In the genomic region with DNA sequence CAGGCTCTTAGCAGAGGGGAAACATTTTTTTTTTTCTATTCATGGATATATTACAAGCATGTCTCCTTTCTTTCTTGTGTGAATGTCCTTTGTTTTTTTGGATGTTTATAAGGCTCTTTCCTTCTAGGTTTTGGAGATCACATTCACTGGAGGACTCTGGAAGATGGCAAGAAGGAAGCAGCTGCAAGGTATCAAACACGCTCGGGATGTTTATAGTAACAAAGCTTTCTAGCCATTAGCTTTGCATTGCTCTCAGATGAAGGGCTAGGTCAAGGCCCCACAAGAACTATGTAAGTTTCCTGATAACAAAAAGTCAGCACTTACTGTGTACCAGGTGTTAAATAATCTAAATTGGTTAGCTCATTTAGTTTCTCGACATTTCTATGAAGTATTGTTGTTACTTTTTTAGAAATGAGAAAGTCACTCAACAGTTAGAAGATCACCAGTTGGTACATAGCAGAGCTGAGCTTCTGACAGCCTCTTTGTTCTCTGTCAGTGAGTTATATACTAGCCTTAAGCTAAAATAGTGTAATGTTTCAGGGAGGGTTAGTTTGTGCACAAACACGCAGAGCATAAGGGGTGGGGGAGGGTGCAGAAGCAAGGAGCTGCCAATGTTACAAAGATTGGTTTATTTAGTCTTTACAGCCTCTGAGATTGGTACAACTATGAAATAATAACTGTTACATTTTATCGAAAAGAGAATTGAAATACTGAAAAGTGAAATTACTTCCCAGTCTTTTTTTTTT, we compare ENCODE assay signal across 20 mouse cellular contexts. TPM values are rescaled to one million over a fixed set of nuclear protein-coding genes. Genes with fewer than 3 reads are reported as not detected.
A peak's percentile ranks its signal among the peaks of the same experiment; 100 is the strongest.
DNase-seq lines count a peak whose midpoint lies in the region; ATAC-seq lines count a peak whose summit lies in the region.
"Had no signal": no experiment of that assay in that cellular context is flagged by ENCODE, and none has a peak within 500 bp of the region (broad histone marks: within the 10 kb centered on the region; RNA-seq: fewer than 3 reads in every experiment).

No protein-coding gene starts in this region.

- H3K4me2 ChIP-seq in kidney, embryonic 15.5 days = no peak overlapping the region
- H3K4me2 ChIP-seq in kidney, embryonic 16.5 days (replicated peaks; ENCODE audit: low read depth, low read length) = no peak overlapping the region
- H3K4me2 ChIP-seq in lung, embryonic 16.5 days (ENCODE audit: low read depth, low read length) = peak overlapping the region; percentile 35; the same call in 1 of the 2 replicates
- H3K4me2 ChIP-seq in intestine, embryonic 15.5 days (replicated peaks) = no peak overlapping the region
- no peak overlapping the region for H3K4me2 ChIP-seq in stomach, embryonic 15.5 days
- H3K4me2 ChIP-seq: forebrain, embryonic 13.5 days had no signal

- H3K27me3 ChIP-seq in kidney, embryonic 15.5 days = no peaks in the 10 kb centered on the region
- H3K27me3 ChIP-seq in kidney, embryonic 16.5 days (ENCODE audit: insufficient read depth, low read length) = no peaks in the 10 kb centered on the region
- no peaks in the 10 kb centered on the region for H3K27me3 ChIP-seq in lung, embryonic 16.5 days (ENCODE audit: control insufficient read depth, insufficient read depth, low read depth, low read length)
- no peaks in the 10 kb centered on the region for H3K27me3 ChIP-seq in intestine, embryonic 15.5 days (replicated peaks)
- no peaks in the 10 kb centered on the region for H3K27me3 ChIP-seq in stomach, embryonic 15.5 days (replicated peaks)
- H3K27me3 ChIP-seq: forebrain, embryonic 13.5 days; heart, embryonic 13.5 days; hindbrain, embryonic 15.5 days had no signal

- no peaks in the 10 kb centered on the region for H3K9me3 ChIP-seq in kidney, embryonic 15.5 days (replicated peaks)
- H3K9me3 ChIP-seq in kidney, embryonic 16.5 days (ENCODE audit: low read length) = no peaks in the 10 kb centered on the region
- H3K9me3 ChIP-seq in lung, embryonic 16.5 days (ENCODE audit: control insufficient read depth, low read length) = no peaks in the 10 kb centered on the region
- H3K9me3 ChIP-seq in intestine, embryonic 15.5 days = no peaks in the 10 kb centered on the region
- no peaks in the 10 kb centered on the region for H3K9me3 ChIP-seq in stomach, embryonic 15.5 days
- H3K9me3 ChIP-seq: forebrain, embryonic 13.5 days; G1E; heart, embryonic 13.5 days; hindbrain, embryonic 15.5 days had no signal

- no peak for ATAC-seq in kidney, embryonic 15.5 days (replicated peaks; ENCODE audit: low FRiP score)
- ATAC-seq in kidney, embryonic 16.5 days (ENCODE audit: low FRiP score, low TSS enrichment) = no peak
- ATAC-seq in lung, embryonic 16.5 days (ENCODE audit: low read depth) = peak; percentile 79
- ATAC-seq in intestine, embryonic 15.5 days = no peak
- ATAC-seq in stomach, embryonic 15.5 days (ENCODE audit: insufficient read depth, low FRiP score, low read depth) = no peak
- ATAC-seq: forebrain, embryonic 13.5 days; forebrain, postnatal 0 days had no signal

- WGBS in kidney, embryonic 15.5 days = 41% methylated on average over 5 of the region's 5 CpGs
- WGBS in kidney, embryonic 16.5 days = 49% methylated on average over 5 of the region's 5 CpGs
- 38% methylated on average over 5 of the region's 5 CpGs for WGBS in lung, embryonic 16.5 days
- WGBS in intestine, embryonic 15.5 days = 51% methylated on average over 5 of the region's 5 CpGs
- WGBS in stomach, embryonic 15.5 days = 33% methylated on average over 5 of the region's 5 CpGs

- peaks cover 13% of the 10 kb centered on the region for H3K36me3 ChIP-seq in kidney, embryonic 15.5 days
- H3K36me3 ChIP-seq in kidney, embryonic 16.5 days (ENCODE audit: insufficient read depth, low read length) = 0 out of 2 replicates have a peak, but pooled peaks cover 5% of the 10 kb centered on the region
- H3K36me3 ChIP-seq in lung, embryonic 16.5 days (ENCODE audit: control insufficient read depth, insufficient read depth, low read length) = no peaks in the 10 kb centered on the region
- no peaks in the 10 kb centered on the region for H3K36me3 ChIP-seq in intestine, embryonic 15.5 days
- H3K36me3 ChIP-seq in stomach, embryonic 15.5 days = no peaks in the 10 kb centered on the region

- no peak overlapping the region for H3K9ac ChIP-seq in kidney, embryonic 15.5 days
- no peak overlapping the region for H3K9ac ChIP-seq in kidney, embryonic 16.5 days (replicated peaks; ENCODE audit: low read length)
- no peak overlapping the region for H3K9ac ChIP-seq in lung, embryonic 16.5 days (ENCODE audit: low read length)
- H3K9ac ChIP-seq in intestine, embryonic 15.5 days = no peak overlapping the region
- no peak overlapping the region for H3K9ac ChIP-seq in stomach, embryonic 15.5 days
- H3K9ac ChIP-seq: forebrain, embryonic 13.5 days; forebrain, postnatal 0 days; heart, embryonic 13.5 days; hindbrain, embryonic 15.5 days had no signal

- no peak for DNase-seq in lung, postnatal 14 days
- DNase-seq in layer of hippocampus, adult 9-10 months (ENCODE audit: low spot score) = no peak
- DNase-seq: adrenal gland, adult 8-10 months; adrenal gland, postnatal 36 days; cerebellum, adult 2 months; cerebellum, postnatal 14 days; forebrain, postnatal 0 days; gastrocnemius, postnatal 14 days; heart, postnatal 36 days had no signal

- H3K4me1 ChIP-seq in kidney, embryonic 15.5 days = peaks cover 19% of the 10 kb centered on the region
- H3K4me1 ChIP-seq in kidney, embryonic 16.5 days (ENCODE audit: insufficient read depth, low read length) = peaks cover 25% of the 10 kb centered on the region
- H3K4me1 ChIP-seq in lung, embryonic 16.5 days (replicated peaks; ENCODE audit: control insufficient read depth, insufficient read depth, low read length) = peaks cover 29% of the 10 kb centered on the region
- H3K4me1 ChIP-seq in intestine, embryonic 15.5 days (replicated peaks) = 0 out of 2 replicates have a peak, but pooled peaks cover 8% of the 10 kb centered on the region
- peaks cover 6% of the 10 kb centered on the region; the same call in 1 of the 2 replicates for H3K4me1 ChIP-seq in stomach, embryonic 15.5 days

- H3K27ac ChIP-seq in kidney, embryonic 15.5 days = peak overlapping the region; percentile 29; the same call in 1 of the 2 replicates
- no peak overlapping the region; the same call in 1 of the 2 replicates for H3K27ac ChIP-seq in kidney, embryonic 16.5 days (ENCODE audit: low read length)
- peak overlapping the region; percentile 85 for H3K27ac ChIP-seq in lung, embryonic 16.5 days (ENCODE audit: low read length)
- H3K27ac ChIP-seq in intestine, embryonic 15.5 days = 0 out of 2 replicates have a peak overlapping the region, but pooled peaks have one; percentile 27
- peak overlapping the region; percentile 31; the same call in 1 of the 2 replicates for H3K27ac ChIP-seq in stomach, embryonic 15.5 days
- H3K27ac ChIP-seq: forebrain, embryonic 13.5 days; heart, embryonic 13.5 days; hindbrain, embryonic 15.5 days had no signal

- no peak overlapping the region for H3K4me3 ChIP-seq in kidney, embryonic 15.5 days (replicated peaks)
- no peak overlapping the region for H3K4me3 ChIP-seq in kidney, embryonic 16.5 days (ENCODE audit: low read length)
- no peak overlapping the region for H3K4me3 ChIP-seq in lung, embryonic 16.5 days (ENCODE audit: low read length)
- H3K4me3 ChIP-seq in intestine, embryonic 15.5 days (replicated peaks) = no peak overlapping the region
- H3K4me3 ChIP-seq in stomach, embryonic 15.5 days (replicated peaks) = no peak overlapping the region
- H3K4me3 ChIP-seq: forebrain, embryonic 13.5 days; heart, embryonic 13.5 days; hindbrain, embryonic 15.5 days had no signal

RNA-seq across cellular contexts. Expression of a gene that starts 1.6 kb away (rescaled TPM):
- 62.3 and 65.1 TPM in 2 replicates for polyA plus RNA-seq in kidney, embryonic 15.5 days (2015; fragmentation: Nextera tagmentation; extraction: Ambion mirVana)
- polyA plus RNA-seq in kidney, embryonic 16.5 days (2015; fragmentation: Nextera tagmentation; extraction: Ambion mirVana) = 65.4 and 67.5 TPM in 2 replicates
- polyA plus RNA-seq in lung, embryonic 16.5 days (2015; fragmentation: Nextera tagmentation; extraction: Ambion mirVana) = 43.3 and 48.2 TPM in 2 replicates
- polyA plus RNA-seq in intestine, embryonic 15.5 days (2015; fragmentation: Nextera tagmentation; extraction: Ambion mirVana) = 57.6 and 57.8 TPM in 2 replicates
- 54.8 TPM in 2 replicates for polyA plus RNA-seq in stomach, embryonic 15.5 days (2015; fragmentation: Nextera tagmentation; extraction: Ambion mirVana)

RNA-seq across cellular contexts. Expression of a gene that starts 2.4 kb away (rescaled TPM):
- polyA plus RNA-seq in kidney, embryonic 15.5 days (2015; fragmentation: Nextera tagmentation; extraction: Ambion mirVana) = 1.1 and 1.6 TPM in 2 replicates
- 1.1 and 1.4 TPM in 2 replicates for polyA plus RNA-seq in kidney, embryonic 16.5 days (2015; fragmentation: Nextera tagmentation; extraction: Ambion mirVana)
- 1.5 and 1.6 TPM in 2 replicates for polyA plus RNA-seq in lung, embryonic 16.5 days (2015; fragmentation: Nextera tagmentation; extraction: Ambion mirVana)
- polyA plus RNA-seq in intestine, embryonic 15.5 days (2015; fragmentation: Nextera tagmentation; extraction: Ambion mirVana) = 0.49 and 0.69 TPM in 2 replicates
- 0.98 and 2.5 TPM in 2 replicates for polyA plus RNA-seq in stomach, embryonic 15.5 days (2015; fragmentation: Nextera tagmentation; extraction: Ambion mirVana)
- polyA plus RNA-seq: cerebellum, adult 2 months; cortical plate, adult 2 months; G1E; gonadal fat pad, adult 2 months had no signal

RNA-seq across cellular contexts. Expression of a gene that starts 11.6 kb away (rescaled TPM):
- 111 and 112 TPM in 2 replicates for polyA plus RNA-seq in kidney, embryonic 15.5 days (2015; fragmentation: Nextera tagmentation; extraction: Ambion mirVana)
- polyA plus RNA-seq in kidney, embryonic 16.5 days (2015; fragmentation: Nextera tagmentation; extraction: Ambion mirVana) = 104 and 108 TPM in 2 replicates
- polyA plus RNA-seq in lung, embryonic 16.5 days (2015; fragmentation: Nextera tagmentation; extraction: Ambion mirVana) = 128 and 134 TPM in 2 replicates
- 88.7 and 102 TPM in 2 replicates for polyA plus RNA-seq in intestine, embryonic 15.5 days (2015; fragmentation: Nextera tagmentation; extraction: Ambion mirVana)
- 97.2 and 108 TPM in 2 replicates for polyA plus RNA-seq in stomach, embryonic 15.5 days (2015; fragmentation: Nextera tagmentation; extraction: Ambion mirVana)

RNA-seq across cellular contexts. Expression of a gene that starts 12.6 kb away (rescaled TPM):
- polyA plus RNA-seq in kidney, embryonic 15.5 days (2015; fragmentation: Nextera tagmentation; extraction: Ambion mirVana) = 162 and 177 TPM in 2 replicates
- 139 and 146 TPM in 2 replicates for polyA plus RNA-seq in kidney, embryonic 16.5 days (2015; fragmentation: Nextera tagmentation; extraction: Ambion mirVana)
- 132 and 147 TPM in 2 replicates for polyA plus RNA-seq in lung, embryonic 16.5 days (2015; fragmentation: Nextera tagmentation; extraction: Ambion mirVana)
- 136 TPM in 2 replicates for polyA plus RNA-seq in intestine, embryonic 15.5 days (2015; fragmentation: Nextera tagmentation; extraction: Ambion mirVana)
- 122 and 145 TPM in 2 replicates for polyA plus RNA-seq in stomach, embryonic 15.5 days (2015; fragmentation: Nextera tagmentation; extraction: Ambion mirVana)

RNA-seq across cellular contexts. Expression of a gene that starts 32.9 kb away (rescaled TPM):
- polyA plus RNA-seq in kidney, embryonic 15.5 days (2015; fragmentation: Nextera tagmentation; extraction: Ambion mirVana) = 23.9 and 28.8 TPM in 2 replicates
- 23.9 and 26.9 TPM in 2 replicates for polyA plus RNA-seq in kidney, embryonic 16.5 days (2015; fragmentation: Nextera tagmentation; extraction: Ambion mirVana)
- 6.5 and 8.4 TPM in 2 replicates for polyA plus RNA-seq in lung, embryonic 16.5 days (2015; fragmentation: Nextera tagmentation; extraction: Ambion mirVana)
- 11.1 and 11.7 TPM in 2 replicates for polyA plus RNA-seq in intestine, embryonic 15.5 days (2015; fragmentation: Nextera tagmentation; extraction: Ambion mirVana)
- polyA plus RNA-seq in stomach, embryonic 15.5 days (2015; fragmentation: Nextera tagmentation; extraction: Ambion mirVana) = 10.8 and 11.9 TPM in 2 replicates
